Mouse (Mus musculus) MEL (cell line): ENCODE measurements around the gene Cdkn2aipnl. TPM values are rescaled to one million over a fixed set of nuclear protein-coding genes. Genes with fewer than 3 reads are reported as not detected.
A peak's percentile ranks its signal among the peaks of the same experiment; 100 is the strongest.

ENCODE experiments used
- DNase-seq: peaks from one replicate; pipeline ENCODE4 v3.0.0; 2011; ENCODE audit warnings: low read depth, low spot score
- H3K27ac ChIP-seq: 2 replicates; pipeline ENCODE4 v1.5.1; 2012; ENCODE audit warnings: low read depth, mild to moderate bottlenecking, control low read depth, low read length, moderate library complexity; ENCODE audit not compliant: control insufficient read depth
- H3K27me3 ChIP-seq, 2 experiments: fragments of 150-350 bp in 1 of 2; sonication (generic) in 1 of 2; 2 replicates each; pipeline ENCODE4 v1.6.1; 2012; ENCODE audit warnings: low read length in 2 of 2, mild to moderate bottlenecking in 2 of 2, improper control_type of control experiment in 1 of 2, moderate library complexity in 1 of 2; ENCODE audit not compliant: insufficient read depth in 2 of 2, control insufficient read depth in 1 of 2
- H3K36me3 ChIP-seq, 2 experiments: 2 replicates each; pipeline ENCODE4 v1.6.1; 2012 to 2014; ENCODE audit warnings: low read length in 2 of 2, improper control_type of control experiment in 1 of 2, inconsistent platforms in 1 of 2, mild to moderate bottlenecking in 1 of 2; ENCODE audit not compliant: insufficient read depth in 2 of 2, control insufficient read depth in 1 of 2
- H3K4me1 ChIP-seq, 2 experiments: fragments of 150-350 bp in 1 of 2; sonication (generic) in 1 of 2; 2 replicates each; pipeline ENCODE4 v1.6.1; 2012; ENCODE audit warnings: low read length in 2 of 2, improper control_type of control experiment in 1 of 2, mild to moderate bottlenecking in 1 of 2; ENCODE audit not compliant: insufficient read depth in 2 of 2, control insufficient read depth in 1 of 2
- H3K4me3 ChIP-seq, 2 experiments: fragments of 150-350 bp in 1 of 2; sonication (generic) in 1 of 2; 2 replicates each; pipeline ENCODE4 v1.5.1; 2012; ENCODE audit warnings: low read depth in 2 of 2, low read length in 2 of 2, mild to moderate bottlenecking in 2 of 2, moderate library complexity in 2 of 2, control low read depth in 1 of 2, improper control_type of control experiment in 1 of 2; ENCODE audit not compliant: control insufficient read depth in 1 of 2, insufficient read depth in 1 of 2
- H3K79me2 ChIP-seq: 2 replicates; pipeline ENCODE4 v1.6.1; 2012; ENCODE audit warnings: mild to moderate bottlenecking, low read length, moderate library complexity; ENCODE audit not compliant: control insufficient read depth, poor library complexity, insufficient read depth
- H3K9ac ChIP-seq: 2 replicates; pipeline ENCODE4 v1.6.1; 2012; ENCODE audit warnings: low read depth, mild to moderate bottlenecking, control low read depth, low read length, moderate library complexity; ENCODE audit not compliant: control insufficient read depth, poor library complexity, severe bottlenecking
- H3K9me3 ChIP-seq: fragments of 150-350 bp; sonication (generic); replicated peaks from 2 replicates; pipeline ENCODE4 v1.6.1; 2012; ENCODE audit warnings: mild to moderate bottlenecking, low read length, improper control_type of control experiment, moderate library complexity; ENCODE audit not compliant: insufficient read depth
- BHLHE40 ChIP-seq: IDR thresholded peaks from 2 replicates; pipeline ENCODE4 v1.6.1; 2012; ENCODE audit warnings: low read depth, mild to moderate bottlenecking, inconsistent platforms, low read length, improper control_type of control experiment, borderline replicate concordance
- ELF1 ChIP-seq: IDR thresholded peaks from 2 replicates; pipeline ENCODE4 v1.6.1; 2014; ENCODE audit warnings: low read depth, mild to moderate bottlenecking, inconsistent platforms, low read length, improper control_type of control experiment, moderate library complexity
- EP300 ChIP-seq, 2 experiments: IDR thresholded peaks; 2 replicates each; pipeline ENCODE4 v1.6.1; 2011; ENCODE audit warnings: improper control_type of control experiment in 2 of 2, low read length in 2 of 2, low read depth in 1 of 2, mild to moderate bottlenecking in 1 of 2
- ETS1 ChIP-seq: IDR thresholded peaks from 2 replicates; pipeline ENCODE4 v1.6.1; 2012; ENCODE audit warnings: low read depth, mild to moderate bottlenecking, inconsistent platforms, low read length, improper control_type of control experiment, moderate library complexity
- GATA1 ChIP-seq: IDR thresholded peaks from 2 replicates; pipeline ENCODE4 v1.6.1; 2011; ENCODE audit warnings: low read depth, low read length, improper control_type of control experiment
- HCFC1 ChIP-seq: IDR thresholded peaks from 2 replicates; pipeline ENCODE4 v1.6.1; 2012; ENCODE audit warnings: low read depth, mild to moderate bottlenecking, inconsistent platforms, low read length, improper control_type of control experiment, moderate library complexity
- MAFK ChIP-seq: IDR thresholded peaks from 2 replicates; pipeline ENCODE4 v1.6.1; 2011; ENCODE audit warnings: low read depth, mild to moderate bottlenecking, low read length, improper control_type of control experiment, borderline replicate concordance
- MAX ChIP-seq: IDR thresholded peaks from 2 replicates; pipeline ENCODE4 v1.6.1; 2011; ENCODE audit warnings: low read length, improper control_type of control experiment
- MXI1 ChIP-seq: IDR thresholded peaks from 2 replicates; pipeline ENCODE4 v1.6.1; 2011; ENCODE audit warnings: mild to moderate bottlenecking, low read depth, low read length, improper control_type of control experiment
- MYB ChIP-seq: IDR thresholded peaks from 2 replicates; pipeline ENCODE4 v1.6.1; 2011; ENCODE audit warnings: mild to moderate bottlenecking, low read depth, low read length, improper control_type of control experiment
- MYC ChIP-seq: IDR thresholded peaks from 2 replicates; pipeline ENCODE4 v1.6.1; 2011; ENCODE audit warnings: low read depth, mild to moderate bottlenecking, low read length, improper control_type of control experiment, moderate library complexity
- NELFE ChIP-seq: IDR thresholded peaks from 2 replicates; pipeline ENCODE4 v1.6.1; 2011; ENCODE audit warnings: low read depth, low read length, improper control_type of control experiment
- POLR2A ChIP-seq, 2 experiments: IDR thresholded peaks; 2 replicates each; pipeline ENCODE4 v1.6.1; 2011 to 2012; ENCODE audit warnings: low read length in 2 of 2, mild to moderate bottlenecking in 2 of 2, control low read depth in 1 of 2, improper control_type of control experiment in 1 of 2, low read depth in 1 of 2, moderate library complexity in 1 of 2; ENCODE audit not compliant: control insufficient read depth in 1 of 2, insufficient read depth in 1 of 2, poor library complexity in 1 of 2
- POLR2AphosphoS2 ChIP-seq: IDR thresholded peaks from 2 replicates; pipeline ENCODE4 v1.6.1; 2011; ENCODE audit warnings: low read length, improper control_type of control experiment
- RAD21 ChIP-seq: IDR thresholded peaks from 2 replicates; pipeline ENCODE4 v1.6.1; 2011; ENCODE audit warnings: mild to moderate bottlenecking, low read depth, low read length, improper control_type of control experiment
- RCOR1 ChIP-seq: IDR thresholded peaks from 2 replicates; pipeline ENCODE4 v1.6.1; 2012; ENCODE audit warnings: low read depth, mild to moderate bottlenecking, inconsistent platforms, low read length, improper control_type of control experiment
- SIN3A ChIP-seq: IDR thresholded peaks from 2 replicates; pipeline ENCODE4 v1.6.1; 2012; ENCODE audit warnings: low read length, improper control_type of control experiment, inconsistent platforms
- TAL1 ChIP-seq: IDR thresholded peaks from 2 replicates; pipeline ENCODE4 v1.6.1; 2012; ENCODE audit warnings: mild to moderate bottlenecking, inconsistent platforms, low read length, moderate library complexity, mixed read lengths
- TBP ChIP-seq: IDR thresholded peaks from 2 replicates; pipeline ENCODE4 v1.8.0; 2011; ENCODE audit warnings: low read depth, low read length, improper control_type of control experiment
- TCF12 ChIP-seq: IDR thresholded peaks from 2 replicates; pipeline ENCODE4 v1.6.1; 2014; ENCODE audit warnings: low read depth, mild to moderate bottlenecking, inconsistent platforms, low read length, improper control_type of control experiment, moderate library complexity
- UBTF ChIP-seq: IDR thresholded peaks from 2 replicates; pipeline ENCODE4 v1.6.1; 2012; ENCODE audit warnings: low read depth, mild to moderate bottlenecking, inconsistent platforms, low read length, improper control_type of control experiment, moderate library complexity, borderline replicate concordance; ENCODE audit not compliant: insufficient read depth
- USF1 ChIP-seq: IDR thresholded peaks from 2 replicates; pipeline ENCODE4 v1.6.1; 2014; ENCODE audit warnings: low read depth, mild to moderate bottlenecking, inconsistent platforms, low read length, improper control_type of control experiment, moderate library complexity
- USF2 ChIP-seq, 2 experiments: IDR thresholded peaks; 2 replicates each; pipeline ENCODE4 v1.6.1; 2011 to 2012; ENCODE audit warnings: improper control_type of control experiment in 2 of 2, low read length in 2 of 2, borderline replicate concordance in 1 of 2, inconsistent platforms in 1 of 2, low read depth in 1 of 2, mild to moderate bottlenecking in 1 of 2; ENCODE audit not compliant: insufficient read depth in 1 of 2
- ZKSCAN1 ChIP-seq: IDR thresholded peaks from 2 replicates; pipeline ENCODE4 v1.6.1; 2012; ENCODE audit warnings: low read depth, mild to moderate bottlenecking, inconsistent platforms, low read length, improper control_type of control experiment, moderate library complexity
- polyA plus RNA-seq, 2 experiments: library from polyadenylated mRNA; stranded (reverse) in 1 of 2; unstranded in 1 of 2; fragments of >175 nt in 1 of 2; fragments of >200 nt in 1 of 2; gene quantifications; 2 replicates each; pipeline versions ENCODE4 v1.2.1 to v1.2.4; 2012; ENCODE audit warnings: low replicate concordance in 2 of 2, low read depth in 1 of 2; ENCODE audit not compliant: insufficient read length in 2 of 2, insufficient read depth in 1 of 2, missing spikeins in 1 of 2
- total RNA-seq: library from RNA; depleted of rRNA; stranded (reverse); fragments of 300-350 nt; gene quantifications from 2 replicates; pipeline ENCODE4 v1.2.3, GENCODE M21; 2012

Cdkn2aipnl gene
- total and polyA plus RNA-seq, 3 experiments = 74.5 to 111 TPM; not detected in 1

- Histone ChIP-seq H3K9ac (no peak overlapping the region), H3K27ac (peak overlapping the region; percentile 21; the same call in 1 of the 2 replicates), H3K36me3 (peaks cover 0 to 12% of the 10 kb centered on the region in 2 experiments; a peak in 2 of 4 replicates), H3K79me2 (no peaks in the 10 kb centered on the region), H3K4me1 (peaks cover 3 to 10% of the 10 kb centered on the region in 2 experiments; a peak in 3 of 4 replicates), H3K4me3 (no peak overlapping the region), H3K27me3 (no peaks in the 10 kb centered on the region), H3K9me3 (no peaks in the 10 kb centered on the region)
- peak; percentile 79 for DNase-seq
- TF ChIP-seq MXI1 (0 out of 2 replicates have a peak, but pooled peaks have one; percentile 24), RCOR1 (no peak), TBP (no peak), POLR2A (IDR thresholded peaks at IDR 0.05; ENCODE audit: control insufficient read depth in 1 of 2, insufficient read depth in 1 of 2, low read depth in 1 of 2, low read length in 2 of 2, poor library complexity in 1 of 2) (no peak), TAL1 (no peak), USF2 (IDR thresholded peaks at IDR 0.05; ENCODE audit: borderline replicate concordance in 1 of 2, insufficient read depth in 1 of 2, low read depth in 1 of 2, low read length in 2 of 2) (0 out of 4 replicates have a peak, but pooled peaks of 1 of the 2 experiments have one; percentile 7), ZKSCAN1 (no peak), USF1 (peak; percentile 82), RAD21 (no peak), UBTF (no peak), NELFE (no peak), MAX (peak; percentile 94), HCFC1 (no peak), POLR2AphosphoS2 (no peak), MYC (peak; percentile 68), ELF1 (no peak)
These were observed 41.9 kb upstream of the Cdkn2aipnl start for GRCm38 (mm10) chr11:51925595-51925994.

- TF ChIP-seq UBTF = no peak
- peak; percentile 53 for TF ChIP-seq RCOR1
- TF ChIP-seq SIN3A = peak; percentile 51
- TF ChIP-seq TCF12 = peak; percentile 56
- TF ChIP-seq USF2 (IDR thresholded peaks at IDR 0.05; ENCODE audit: borderline replicate concordance in 1 of 2, insufficient read depth in 1 of 2, low read depth in 1 of 2, low read length in 2 of 2) = no peak
- TF ChIP-seq EP300 (IDR thresholded peaks at IDR 0.05; ENCODE audit: low read depth in 1 of 2, low read length in 2 of 2) = peak; percentile 78 to 81
- TF ChIP-seq HCFC1 = no peak
- peak; percentile 70 for TF ChIP-seq ETS1
- TF ChIP-seq TAL1 = no peak
- no peak for TF ChIP-seq POLR2AphosphoS2
- no peak for TF ChIP-seq BHLHE40
- TF ChIP-seq GATA1 = peak; percentile 81
- TF ChIP-seq MYB = no peak
- peak; percentile 32; the same call in 1 of the 2 replicates for TF ChIP-seq MAFK
- TF ChIP-seq, all 39 proteins: peak for 7
- peaks cover 0 to 12% of the 10 kb centered on the region in 2 experiments; a peak in 2 of 4 replicates for H3K36me3 ChIP-seq
- H3K27ac ChIP-seq = peak overlapping the region; percentile 59; the same call in 1 of the 2 replicates
- H3K9me3 ChIP-seq = no peaks in the 10 kb centered on the region
- peak; percentile 58 for DNase-seq
- peaks cover 3 to 10% of the 10 kb centered on the region in 2 experiments; a peak in 3 of 4 replicates for H3K4me1 ChIP-seq
- H3K4me3 ChIP-seq = no peak overlapping the region
- H3K27me3 ChIP-seq = no peaks in the 10 kb centered on the region
- H3K79me2 ChIP-seq = no peaks in the 10 kb centered on the region
- no peak overlapping the region for H3K9ac ChIP-seq
These were observed 41.1 kb upstream of the Cdkn2aipnl start for GRCm38 (mm10) chr11:51926385-51926784.
